Mouse (Mus musculus) adrenal gland, adult (tissue): Measurements from ENCODE around the gene Ap4b1.
"Not testable (repeated sequence)": the region's sequence is repeated elsewhere in the genome, so short reads cannot be mapped to it uniquely, and the experiment has no call there.

Source experiments
- DNase-seq, 2 experiments: peaks; one replicate each; pipeline ENCODE4 v3.0.0; 2022 to 2023; ENCODE audit warnings: low spot score in 1 of 2; ENCODE audit not compliant: inconsistent age in 2 of 2

Ap4b1 gene

GRCm38 (mm10) chr3:103799507-103799906, 9.8 kb upstream of the Ap4b1 start:
- DNase-seq: no peak

GRCm38 (mm10) chr3:103801631-103802531, 7.4 kb upstream of the Ap4b1 start:
- DNase-seq: peak; percentile 84 to 90

GRCm38 (mm10) chr3:103802861-103803260, 6.5 kb upstream of the Ap4b1 start:
- DNase-seq: peak in 1 of 2 experiments; percentile 43

DNA sequence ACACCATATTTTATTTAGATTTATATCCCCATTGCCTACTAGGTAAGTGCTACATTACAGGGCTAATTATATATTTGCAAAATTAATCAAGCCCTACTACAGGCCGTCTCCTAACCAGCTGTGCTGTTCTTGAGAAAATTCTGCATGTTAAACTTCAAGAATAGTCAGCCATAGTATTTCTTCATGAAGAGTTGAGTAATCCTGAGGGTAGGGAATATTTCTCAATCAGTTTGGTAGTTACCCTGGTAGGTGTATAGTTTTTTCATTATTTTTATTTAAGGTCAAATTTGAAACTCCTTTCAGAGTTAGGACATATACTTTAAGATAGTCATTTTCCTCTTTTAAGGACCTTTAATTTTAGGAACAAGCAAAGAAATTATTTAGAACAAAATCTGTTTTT, 3.6 kb upstream of the Ap4b1 start:
- DNase-seq: peak in 1 of 2 experiments; percentile 27

DNA sequence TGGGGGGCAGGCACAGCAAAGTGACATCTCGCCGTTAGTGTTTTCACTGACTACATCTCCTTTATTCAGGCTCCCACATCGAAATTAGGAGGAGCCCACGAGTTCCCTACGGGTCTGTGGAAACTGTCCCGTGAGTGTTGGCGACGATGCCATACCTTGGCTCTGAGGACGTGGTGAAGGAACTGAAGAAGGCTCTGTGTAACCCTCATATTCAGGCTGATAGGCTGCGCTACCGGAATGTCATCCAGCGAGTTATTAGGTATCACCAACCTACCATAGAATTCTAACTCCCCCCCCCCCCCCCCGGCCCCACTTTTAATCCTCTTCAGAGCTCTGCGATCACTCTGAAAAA, 455 bp downstream of the Ap4b1 start:
- no peak for DNase-seq

DNA sequence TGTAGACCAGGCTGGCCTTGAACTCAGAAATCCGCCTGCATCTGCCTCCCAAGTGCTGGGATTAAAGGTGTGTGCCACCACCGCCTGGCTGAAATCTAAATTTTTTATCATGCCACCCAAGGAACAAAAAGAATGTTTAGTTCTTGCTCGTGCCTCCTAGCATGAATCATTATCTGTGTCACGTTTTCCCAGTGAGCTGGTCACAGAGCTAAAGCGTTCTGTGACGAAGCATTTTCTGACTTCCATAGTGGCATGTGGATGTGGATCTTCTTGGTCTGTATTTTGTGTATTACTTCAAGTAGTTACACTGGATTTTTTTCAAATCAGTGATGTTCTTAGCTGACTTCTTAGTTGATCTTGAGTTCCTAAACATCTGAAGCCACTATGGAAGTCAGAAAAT, 1.6 kb downstream of the Ap4b1 start:
- no peak for DNase-seq

- DNase-seq: no peak
Measured at GRCm38 (mm10) chr3:103827548-103827947, 18.2 kb downstream of the Ap4b1 start.

DNA sequence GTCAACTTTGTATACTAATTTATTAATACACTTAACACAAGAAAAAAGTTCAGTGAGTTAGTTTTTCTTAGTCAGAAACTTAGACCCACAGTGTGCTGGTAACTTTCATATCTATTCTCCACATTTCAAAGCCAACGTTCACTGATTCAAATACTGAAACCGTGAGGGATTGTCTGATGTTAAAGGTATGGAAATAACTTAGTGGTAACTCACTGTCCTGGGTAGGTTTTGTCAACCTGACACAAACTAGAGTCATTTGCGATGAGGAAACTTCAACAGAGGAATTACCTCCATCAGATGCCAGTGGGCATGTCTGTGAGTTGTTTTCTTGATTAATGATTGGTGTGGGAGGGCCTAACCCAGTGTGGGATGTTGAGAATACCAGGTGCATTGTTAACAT, 19.7 kb downstream of the Ap4b1 start:
- no peak for DNase-seq

GRCm38 (mm10) chr3:103830681-103831080, 21.4 kb downstream of the Ap4b1 start:
- peak in 1 of 2 experiments; percentile 30 for DNase-seq

- no peak for DNase-seq
Measured at GRCm38 (mm10) chr3:103831146-103831545, 21.8 kb downstream of the Ap4b1 start.

GRCm38 (mm10) chr3:103832426-103832825, 23.1 kb downstream of the Ap4b1 start, which contains the start of gene Bcl2l15:
Gene Bcl2l15, plus strand, starts transcription at chr3:103832601.
- DNase-seq: no peak

- no peak for DNase-seq
Measured at GRCm38 (mm10) chr3:103834001-103834400, 24.7 kb downstream of the Ap4b1 start.

GRCm38 (mm10) chr3:103835272-103835950, 26.1 kb downstream of the Ap4b1 start:
- no peak for DNase-seq

DNA sequence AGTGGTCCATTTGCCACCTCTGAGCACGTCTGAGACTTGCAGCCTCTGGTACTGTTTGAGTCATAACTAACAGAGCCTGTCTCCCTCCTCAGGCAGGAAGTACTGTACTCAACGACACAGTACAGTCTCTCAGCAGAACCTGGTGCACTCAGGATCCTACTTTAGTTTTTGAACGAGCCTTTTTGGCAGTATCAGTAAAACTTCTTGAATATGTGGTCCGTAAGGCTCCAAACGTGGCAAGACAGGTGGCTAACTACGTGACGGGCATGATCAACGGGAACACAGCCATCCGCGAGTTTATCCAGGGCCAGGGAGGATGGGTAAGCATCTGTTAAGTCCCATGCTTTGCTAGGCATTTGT, 26.6 kb downstream of the Ap4b1 start:
- no peak for DNase-seq

GRCm38 (mm10) chr3:103836453-103836852, 27.1 kb downstream of the Ap4b1 start:
- DNase-seq: no peak

DNA sequence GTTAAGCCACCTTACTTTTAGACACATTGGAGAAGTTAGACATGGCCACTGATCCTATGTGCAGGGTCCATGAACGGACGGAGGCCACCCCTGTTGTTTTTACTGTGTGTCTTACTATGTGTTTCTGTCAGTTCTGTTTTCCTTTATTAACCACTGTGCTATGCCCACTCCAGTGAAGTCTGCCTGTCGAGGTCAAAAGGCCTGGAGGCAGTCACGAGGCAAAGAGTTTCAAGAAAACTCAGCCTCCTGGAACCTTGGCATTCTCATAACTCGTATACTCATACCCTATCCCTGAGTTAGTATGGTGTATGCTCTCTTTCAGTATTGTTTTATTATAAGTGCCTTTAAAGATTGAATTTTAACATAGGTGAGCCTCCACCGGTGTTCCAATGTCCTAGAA, 30.4 kb downstream of the Ap4b1 start:
- DNase-seq: no peak

DNA sequence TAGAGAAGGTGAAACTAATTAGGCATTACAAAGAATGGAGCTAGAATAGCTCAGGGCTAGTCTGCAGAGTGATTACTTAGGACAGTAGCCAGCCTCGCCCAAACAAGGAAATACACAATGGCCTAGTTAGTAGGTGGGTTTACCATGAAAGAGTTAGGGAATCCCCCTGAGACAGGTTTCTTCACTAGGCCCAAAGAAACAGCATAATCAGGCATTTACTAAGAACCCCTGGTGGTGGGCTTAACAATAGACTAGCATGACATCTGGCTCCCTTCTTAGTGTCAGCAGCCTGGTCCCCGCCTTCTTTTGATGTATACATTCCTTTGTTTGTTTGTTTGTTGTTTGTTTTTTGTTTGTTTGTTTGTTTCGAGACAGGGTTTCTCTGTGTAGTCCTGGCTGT, 30.9 kb downstream of the Ap4b1 start:
- not testable (repeated sequence) for DNase-seq

GRCm38 (mm10) chr3:103840946-103841345, 31.6 kb downstream of the Ap4b1 start:
- not testable (repeated sequence) for DNase-seq

DNA sequence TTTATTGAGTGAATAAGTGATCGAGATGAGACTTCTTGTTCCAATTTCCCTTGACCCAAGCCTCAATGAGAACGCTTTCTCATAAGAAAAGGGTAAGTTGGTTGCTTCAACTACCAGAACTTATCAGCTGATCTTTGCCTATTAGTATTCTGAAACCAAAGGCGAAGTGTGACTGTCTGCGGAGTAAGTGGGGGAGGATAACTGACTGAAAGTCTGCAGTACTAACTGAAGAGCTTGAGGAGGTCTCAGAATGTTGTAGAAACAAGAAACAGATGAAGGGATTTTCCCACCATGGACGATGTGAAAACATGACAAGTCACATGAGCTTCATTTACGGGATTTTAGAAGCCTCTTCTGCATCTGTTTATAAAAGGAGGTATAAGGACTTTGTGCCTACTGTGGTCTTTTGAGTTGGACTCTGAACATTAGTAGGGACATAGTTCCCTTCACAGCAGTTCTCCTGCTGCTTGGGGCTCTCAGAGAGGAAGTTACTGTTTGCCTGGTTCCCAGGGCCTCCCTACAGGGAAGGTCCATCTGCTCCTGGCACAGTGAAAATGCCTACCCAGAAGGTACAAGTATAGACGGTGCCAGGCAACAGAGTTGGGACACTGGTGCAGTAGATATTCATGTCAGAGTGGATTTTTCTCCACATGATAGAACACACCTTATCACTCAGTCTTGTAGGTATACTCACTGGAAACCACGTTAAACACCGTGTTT, 41.5 kb downstream of the Ap4b1 start:
- no peak for DNase-seq

DNA sequence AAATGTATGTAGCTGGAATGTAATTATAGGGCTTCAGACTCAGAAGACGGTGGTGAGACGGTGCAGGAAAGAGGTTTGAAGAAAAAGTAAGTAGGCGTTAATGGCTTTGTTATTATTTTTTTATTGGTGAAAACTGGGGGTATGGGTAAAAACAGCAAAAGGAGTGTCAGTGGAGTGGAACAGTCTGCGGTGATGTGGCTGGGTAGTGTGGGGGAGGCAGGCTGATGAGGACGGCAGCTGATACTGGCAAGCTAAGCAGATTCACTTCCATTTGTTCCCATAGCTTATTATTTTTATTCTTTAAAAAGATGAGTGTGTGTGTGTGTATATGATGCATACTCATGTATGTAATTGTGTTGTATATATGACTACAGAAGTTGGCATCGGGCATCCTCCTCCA, 42.2 kb downstream of the Ap4b1 start:
- DNase-seq: no peak

- no peak for DNase-seq
Measured at GRCm38 (mm10) chr3:103851882-103852281, 42.6 kb downstream of the Ap4b1 start.
